Mouse (Mus musculus) megakaryocyte, embryonic 14.5 days (primary cell): ENCODE measurements around the gene Cfd. TPM values are rescaled to one million over a fixed set of nuclear protein-coding genes. Genes with fewer than 3 reads are reported as not detected.
A peak's percentile ranks its signal among the peaks of the same experiment; 100 is the strongest.

Experiments used
- H3K27me3 ChIP-seq: replicated peaks from 2 replicates; pipeline ENCODE3; 2012; ENCODE audit warnings: inconsistent platforms
- H3K36me3 ChIP-seq: replicated peaks from 2 replicates; pipeline ENCODE3; 2012; ENCODE audit warnings: low read length, inconsistent platforms, mixed read lengths
- H3K4me1 ChIP-seq: 2 replicates; pipeline ENCODE4 v1.6.1; 2012; ENCODE audit warnings: inconsistent platforms
- H3K4me3 ChIP-seq: replicated peaks from 2 replicates; pipeline ENCODE3; 2012; ENCODE audit warnings: moderate library complexity, mild to moderate bottlenecking, inconsistent platforms
- H3K9me3 ChIP-seq: 2 replicates; pipeline ENCODE4 v1.6.1; 2012; ENCODE audit warnings: inconsistent platforms
- FLI1 ChIP-seq: IDR thresholded peaks from 2 replicates; pipeline ENCODE4 v1.6.1; 2012; ENCODE audit warnings: low read length, inconsistent platforms, mixed read lengths
- GATA1 ChIP-seq: IDR thresholded peaks from 3 replicates; pipeline ENCODE4 v1.6.1; 2012; ENCODE audit warnings: mixed read lengths, low read length, inconsistent platforms, borderline replicate concordance
- polyA plus RNA-seq: library from polyadenylated mRNA; stranded (reverse); fragments of >175 nt; gene quantifications from 2 replicates; pipeline ENCODE4 v1.2.3, GENCODE M21; 2012; ENCODE audit warnings: low replicate concordance; ENCODE audit not compliant: insufficient read depth

The Cfd gene
- polyA plus RNA-seq = not detected in 2 replicates

DNA sequence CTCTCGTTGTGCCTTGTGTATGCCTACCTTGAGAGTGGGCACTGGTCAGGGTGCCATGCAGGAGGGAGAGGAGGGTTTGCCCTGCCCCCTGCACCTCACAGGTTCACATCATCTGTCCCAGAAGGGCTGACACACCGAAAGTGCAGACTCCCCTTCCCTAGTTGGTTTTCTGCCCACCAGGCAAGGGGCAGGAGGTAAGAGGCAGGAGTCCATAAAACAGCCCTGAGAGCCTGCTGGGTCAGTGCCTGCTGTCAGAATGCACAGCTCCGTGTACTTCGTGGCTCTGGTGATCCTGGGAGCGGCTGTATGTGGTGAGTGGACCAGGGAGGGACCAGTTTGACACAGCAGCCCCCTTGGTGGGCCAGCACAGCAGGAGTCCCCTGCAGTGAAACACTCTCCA lies at the start of gene Cfd:
Gene Cfd, plus strand, starts transcription at position 184 of the 400 bp plus-strand sequence.
- Histone ChIP-seq H3K4me3 (peak within 1 kb of the TSS; percentile 39), H3K36me3 (peaks cover 22% of the 10 kb centered on the region), H3K4me1 (peaks cover 49% of the 10 kb centered on the region), H3K9me3 (no peaks in the 10 kb centered on the region), H3K27me3 (peaks cover 13% of the 10 kb centered on the region)
- TF ChIP-seq FLI1 (no peak), GATA1 (no peak)

DNA sequence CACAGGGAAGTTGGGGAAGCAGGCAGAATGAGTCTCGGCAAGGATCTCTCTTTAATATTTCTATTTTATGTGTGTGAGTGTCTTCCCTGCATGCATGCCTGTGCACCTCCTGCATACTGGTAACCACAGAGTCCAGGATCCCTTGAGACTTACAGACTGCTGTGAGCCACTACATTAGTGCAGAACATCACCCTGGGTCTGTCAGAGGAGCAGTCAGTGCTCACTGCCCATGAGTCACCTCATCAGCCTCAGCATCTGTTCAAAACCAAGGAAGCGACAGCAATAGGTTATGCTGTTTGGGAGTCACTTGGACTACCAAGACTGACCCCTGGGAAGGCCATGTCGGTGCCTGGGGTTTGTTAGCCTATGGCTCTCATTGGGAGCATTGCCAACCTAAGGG lies 48.3 kb upstream of the Cfd start:
- no peak for TF ChIP-seq FLI1
- no peak for TF ChIP-seq GATA1
- H3K27me3 ChIP-seq = no peaks in the 10 kb centered on the region
- no peaks in the 10 kb centered on the region for H3K36me3 ChIP-seq
- no peaks in the 10 kb centered on the region for H3K9me3 ChIP-seq
- peak overlapping the region; percentile 21 for H3K4me3 ChIP-seq
- peaks cover 75% of the 10 kb centered on the region for H3K4me1 ChIP-seq

DNA sequence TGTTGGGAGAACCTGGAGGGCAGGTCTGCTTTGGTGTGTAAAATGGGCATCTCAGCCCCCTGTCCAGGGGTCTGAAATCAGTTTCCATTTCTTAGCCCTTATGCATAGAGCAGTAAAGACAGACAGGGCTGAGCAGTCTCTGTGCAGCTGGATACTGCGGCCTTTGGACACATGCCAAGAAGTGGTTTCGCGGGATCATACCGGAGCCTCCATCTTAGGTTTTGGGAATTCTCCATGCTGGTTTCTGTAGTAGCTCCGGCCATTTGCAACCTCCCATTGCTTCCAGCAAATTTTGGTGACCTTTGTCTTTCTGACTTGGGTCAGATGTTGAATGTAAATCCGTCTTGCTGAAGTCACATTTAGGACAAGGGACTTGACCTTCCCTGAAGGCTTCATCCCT lies 47.2 kb upstream of the Cfd start:
- Histone ChIP-seq H3K36me3 (no peaks in the 10 kb centered on the region), H3K9me3 (no peaks in the 10 kb centered on the region)

DNA sequence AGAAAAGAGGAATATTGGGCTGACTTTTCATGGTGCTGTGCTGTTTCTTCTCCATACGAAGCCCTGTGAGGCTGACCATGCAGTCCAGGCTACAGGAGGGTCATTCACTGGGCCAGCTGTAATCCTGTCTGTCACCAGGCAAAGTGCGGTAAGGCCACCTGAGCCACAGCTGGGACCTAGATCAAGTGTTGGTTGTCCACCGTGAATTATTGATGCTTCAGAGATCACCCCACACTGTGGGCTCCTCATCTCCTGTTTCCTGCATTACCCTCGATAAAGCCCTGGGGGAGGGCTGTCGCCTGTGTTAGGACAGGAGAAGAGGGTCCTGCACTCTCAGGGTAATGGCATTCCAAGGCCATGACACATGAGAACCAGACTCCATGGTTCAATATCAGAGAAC lies 44.1 kb upstream of the Cfd start:
- H3K27me3 ChIP-seq = no peaks in the 10 kb centered on the region
- H3K36me3 ChIP-seq = peaks cover 2% of the 10 kb centered on the region
- TF ChIP-seq FLI1 (no peak), GATA1 (no peak)
- H3K9me3 ChIP-seq = no peaks in the 10 kb centered on the region
- H3K4me1 ChIP-seq = peaks cover 71% of the 10 kb centered on the region
- no peak overlapping the region for H3K4me3 ChIP-seq

More for the DNA sequence above, 47.2 kb upstream of the Cfd start:
- H3K4me3 ChIP-seq = no peak overlapping the region
- H3K4me1 ChIP-seq = peaks cover 63% of the 10 kb centered on the region
- H3K27me3 ChIP-seq = no peaks in the 10 kb centered on the region
- no peak for TF ChIP-seq GATA1
- no peak for TF ChIP-seq FLI1

DNA sequence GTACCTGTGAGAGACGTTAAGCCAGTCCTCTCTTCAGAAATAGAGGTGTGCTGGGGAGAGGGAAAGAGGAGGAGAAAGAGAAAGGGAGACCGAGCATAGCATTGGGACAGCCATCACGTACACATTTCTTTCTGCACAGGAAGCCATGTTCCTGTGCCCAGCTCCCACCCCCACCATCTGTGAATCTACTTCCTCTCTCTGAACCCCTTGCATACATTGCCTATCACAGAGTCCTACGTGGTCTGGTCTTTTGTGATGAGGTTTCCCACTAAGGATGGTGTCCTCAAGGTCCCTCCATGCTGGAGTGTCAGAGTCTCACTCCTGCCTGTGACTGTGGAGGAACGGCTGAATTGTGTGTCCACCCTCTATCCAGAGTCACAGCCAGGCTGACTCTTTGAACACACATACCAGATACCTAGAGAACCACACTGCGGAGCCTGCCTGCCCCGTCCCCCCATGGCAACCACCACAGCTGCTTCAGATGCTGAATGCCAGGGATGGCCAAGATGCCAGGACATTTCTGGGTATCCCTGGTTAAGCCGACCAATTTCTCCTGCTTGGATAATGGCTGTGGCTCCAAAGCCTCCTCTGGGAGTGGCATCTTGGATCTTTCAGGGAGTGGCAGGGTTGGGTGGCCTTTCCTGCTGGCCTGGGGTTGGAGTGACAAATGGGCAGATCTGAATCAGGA lies 40.6 kb upstream of the Cfd start:
- no peak for TF ChIP-seq GATA1
- no peak for TF ChIP-seq FLI1
- Histone ChIP-seq H3K4me1 (peaks cover 59% of the 10 kb centered on the region), H3K27me3 (no peaks in the 10 kb centered on the region), H3K9me3 (no peaks in the 10 kb centered on the region), H3K36me3 (peaks cover 2% of the 10 kb centered on the region), H3K4me3 (peak overlapping the region; percentile 78)

- peaks cover 56% of the 10 kb centered on the region for H3K4me1 ChIP-seq
- H3K9me3 ChIP-seq = no peaks in the 10 kb centered on the region
- H3K4me3 ChIP-seq = peak overlapping the region; percentile 98
- TF ChIP-seq GATA1 = no peak
- TF ChIP-seq FLI1 = no peak
- H3K27me3 ChIP-seq = no peaks in the 10 kb centered on the region
- peaks cover 10% of the 10 kb centered on the region for H3K36me3 ChIP-seq
Measured at GRCm38 (mm10) chr10:79851653-79852052, 39.0 kb upstream of the Cfd start.

DNA sequence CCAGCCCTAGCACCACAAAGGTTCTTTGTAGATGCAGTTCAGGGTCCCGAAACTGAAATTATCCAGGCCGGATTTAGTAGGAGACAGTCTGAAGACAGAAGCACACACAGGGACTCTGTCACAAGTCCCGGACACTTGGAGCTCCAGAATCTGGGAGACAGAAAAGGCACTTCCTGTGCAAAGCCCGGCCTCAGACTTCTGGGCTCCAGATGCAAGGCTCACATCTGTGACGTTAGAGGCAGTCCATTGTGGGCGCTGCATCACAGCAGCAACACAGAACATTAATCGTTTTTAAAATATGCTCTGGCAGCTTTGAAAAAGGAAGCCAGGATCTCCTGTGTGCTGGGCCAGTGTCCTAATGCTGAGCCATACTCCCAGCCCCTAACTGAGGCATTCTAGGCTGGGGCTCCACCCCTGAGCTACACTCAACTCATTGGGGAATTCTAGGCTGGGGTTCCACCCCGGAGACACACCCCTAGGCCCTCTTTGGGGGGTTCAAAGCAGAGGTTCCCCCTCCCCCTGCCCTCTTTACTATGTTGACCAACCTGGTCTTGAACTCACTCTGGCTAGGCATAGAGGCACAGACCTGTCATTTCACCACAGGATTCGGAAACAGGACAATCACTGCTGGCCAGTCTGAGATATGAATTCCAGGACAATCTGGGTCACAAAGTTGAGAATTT lies 38.4 kb upstream of the Cfd start:
- Histone ChIP-seq H3K27me3 (no peaks in the 10 kb centered on the region), H3K36me3 (peaks cover 15% of the 10 kb centered on the region), H3K4me1 (peaks cover 59% of the 10 kb centered on the region), H3K9me3 (no peaks in the 10 kb centered on the region), H3K4me3 (peak overlapping the region; percentile 98)
- TF ChIP-seq FLI1 = no peak
- no peak for TF ChIP-seq GATA1

- no peak for TF ChIP-seq GATA1
- no peak for TF ChIP-seq FLI1
- Histone ChIP-seq H3K27me3 (no peaks in the 10 kb centered on the region), H3K4me1 (peaks cover 65% of the 10 kb centered on the region), H3K4me3 (peak overlapping the region; percentile 98), H3K36me3 (peaks cover 21% of the 10 kb centered on the region), H3K9me3 (no peaks in the 10 kb centered on the region)
Measured at GRCm38 (mm10) chr10:79852827-79853226, 37.8 kb upstream of the Cfd start.

DNA sequence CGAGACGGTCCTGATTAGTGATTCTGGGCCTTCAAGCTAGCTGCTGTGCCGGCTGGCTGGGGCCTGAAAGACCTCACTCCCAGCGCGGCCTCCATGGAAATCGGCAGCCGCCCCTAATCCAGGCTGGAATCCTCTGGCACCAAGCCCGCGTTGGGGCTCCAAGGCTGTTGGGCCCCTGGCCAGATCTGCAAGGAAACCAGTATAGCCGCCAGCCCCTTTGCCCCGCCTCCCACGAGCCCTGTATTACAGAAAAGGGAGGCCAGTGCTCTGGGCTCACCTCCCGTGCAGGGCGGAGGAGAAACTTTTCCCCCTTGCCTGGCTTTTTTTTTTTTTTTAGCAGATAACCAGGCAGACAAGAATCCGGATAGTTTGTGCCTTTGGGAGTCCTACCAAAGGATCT lies 37.3 kb upstream of the Cfd start:
- Histone ChIP-seq H3K27me3 (no peaks in the 10 kb centered on the region), H3K4me1 (peaks cover 71% of the 10 kb centered on the region), H3K9me3 (no peaks in the 10 kb centered on the region), H3K4me3 (peak overlapping the region; percentile 98), H3K36me3 (peaks cover 27% of the 10 kb centered on the region)
- no peak for TF ChIP-seq FLI1
- no peak for TF ChIP-seq GATA1
